Mouse (Mus musculus) bone marrow macrophage, adult 2 months (primary cell): ENCODE results near the gene Bbs2. TPM values are rescaled to one million over a fixed set of nuclear protein-coding genes. Genes with fewer than 3 reads are reported as not detected.

Experiments used
- H3K27ac ChIP-seq: 2 replicates; pipeline ENCODE4 v1.5.1; 2012; ENCODE audit warnings: low read depth, low read length; ENCODE audit not compliant: insufficient read depth
- H3K4me1 ChIP-seq: 2 replicates; pipeline ENCODE4 v1.6.1; 2012; ENCODE audit warnings: low read length; ENCODE audit not compliant: control insufficient read depth, insufficient read depth
- H3K4me3 ChIP-seq: 2 replicates; pipeline ENCODE4 v1.5.1; 2012; ENCODE audit warnings: mild to moderate bottlenecking, low read length, moderate library complexity; ENCODE audit not compliant: insufficient read depth
- CTCF ChIP-seq: IDR thresholded peaks from 2 replicates; pipeline ENCODE4 v1.5.1; 2012; ENCODE audit warnings: low read depth, mild to moderate bottlenecking, low read length, moderate library complexity
- POLR2A ChIP-seq: IDR thresholded peaks from 2 replicates; pipeline ENCODE4 v1.6.1; 2012; ENCODE audit warnings: mild to moderate bottlenecking, low read depth, low read length, borderline replicate concordance
- polyA plus RNA-seq: library from polyadenylated mRNA; stranded (reverse); fragments of >200 nt; gene quantifications from 2 replicates; pipeline ENCODE4 v1.2.4, GENCODE M21; 2012; ENCODE audit not compliant: missing spikeins, insufficient read depth, insufficient read length

Gene Bbs2
- polyA plus RNA-seq, 1 experiment, result 5.7 TPM

DNA sequence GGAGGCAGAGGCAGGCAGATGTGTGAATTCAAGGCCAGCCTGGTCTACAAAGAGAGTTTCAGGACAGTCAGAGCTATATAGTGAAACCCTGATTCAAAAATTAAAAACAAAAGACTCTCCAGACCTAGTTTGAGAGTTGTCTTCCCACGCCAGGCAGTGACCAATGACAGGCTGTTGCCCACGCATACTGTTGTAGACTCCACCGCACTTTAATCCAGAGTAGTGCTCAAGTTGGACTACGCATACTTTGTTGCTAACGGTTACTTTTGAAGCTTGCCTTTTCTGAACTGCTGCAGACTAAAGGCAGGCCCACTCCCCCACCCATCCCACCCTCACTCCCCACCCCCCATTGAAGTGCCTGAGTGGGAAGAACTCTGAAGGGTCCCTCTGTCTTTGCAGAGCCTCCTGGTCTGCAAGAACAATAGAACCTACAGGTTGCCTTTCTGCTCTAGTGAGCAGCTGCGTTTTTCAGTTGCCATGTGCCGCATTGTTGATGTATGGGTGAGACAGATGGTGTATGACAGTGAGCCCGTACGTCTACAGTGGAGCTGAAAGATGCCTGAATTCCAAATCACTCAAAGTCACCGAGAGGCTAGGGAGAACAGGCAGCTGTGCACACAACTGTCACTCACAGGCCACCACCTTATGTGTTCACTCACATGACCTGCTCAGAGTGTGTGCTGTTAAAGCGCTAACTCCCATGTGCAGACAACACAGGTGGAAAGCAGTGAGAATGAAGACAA, 32.4 kb downstream of the Bbs2 start:
- Histone ChIP-seq H3K4me3 (no peak overlapping the region), H3K4me1 (no peaks in the 10 kb centered on the region), H3K27ac (no peak overlapping the region)
- TF ChIP-seq CTCF (no peak), POLR2A (no peak)

GRCm38 (mm10) chr8:94057157-94057854, 41.4 kb downstream of the Bbs2 start:
- Histone ChIP-seq H3K4me1 (no peaks in the 10 kb centered on the region), H3K4me3 (no peak overlapping the region), H3K27ac (no peak overlapping the region)
- TF ChIP-seq POLR2A (no peak), CTCF (no peak)

DNA sequence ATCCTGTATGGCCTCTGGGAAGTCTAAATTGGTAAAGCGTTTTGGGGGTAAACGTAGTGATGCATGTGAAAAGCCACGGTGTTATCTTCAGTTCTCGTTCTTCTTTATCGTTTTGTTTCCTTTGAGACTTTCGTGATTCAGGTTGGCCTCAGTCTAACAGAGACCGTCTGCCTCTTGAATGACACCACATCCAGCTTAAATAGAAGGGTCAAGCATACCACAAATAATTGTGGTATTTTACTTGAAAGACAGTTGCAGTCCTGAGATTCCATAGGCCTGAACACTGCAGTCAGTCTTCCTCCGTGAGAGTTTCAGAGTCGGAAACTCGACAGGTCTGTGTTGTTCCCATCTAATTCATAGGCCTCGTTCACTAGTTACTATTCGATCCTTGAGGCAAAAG, 46.0 kb downstream of the Bbs2 start:
- Histone ChIP-seq H3K4me3 (no peak overlapping the region), H3K27ac (no peak overlapping the region), H3K4me1 (no peaks in the 10 kb centered on the region)
- TF ChIP-seq POLR2A (no peak), CTCF (no peak)

GRCm38 (mm10) chr8:94047845-94048244, 50.9 kb downstream of the Bbs2 start:
- H3K27ac ChIP-seq, result no peak overlapping the region
- peaks cover 3% of the 10 kb centered on the region; the same call in 1 of the 2 replicates for H3K4me1 ChIP-seq
- TF ChIP-seq CTCF (no peak), POLR2A (no peak)
- H3K4me3 ChIP-seq, result no peak overlapping the region

GRCm38 (mm10) chr8:94037806-94038205, 60.9 kb downstream of the Bbs2 start:
- Histone ChIP-seq H3K4me1 (peaks cover 20% of the 10 kb centered on the region), H3K27ac (no peak overlapping the region), H3K4me3 (peak overlapping the region; percentile 94)
- TF ChIP-seq POLR2A, result no peak
- TF ChIP-seq CTCF, result no peak

GRCm38 (mm10) chr8:94036944-94037524, 61.7 kb downstream of the Bbs2 start, which contains the start of the genes Nudt21 and Ogfod1:
Gene Nudt21 (minus strand): TSS chr8:94037031.
Gene Ogfod1 (plus strand): TSS chr8:94037198.
- peak within 1 kb of the TSS; percentile 94 for H3K4me3 ChIP-seq
- H3K4me1 ChIP-seq, result peaks cover 23% of the 10 kb centered on the region
- peak within 1 kb of the TSS; percentile 57 for H3K27ac ChIP-seq
- no peak for TF ChIP-seq CTCF
- TF ChIP-seq POLR2A, result no peak

GRCm38 (mm10) chr8:94036541-94036940, 62.2 kb downstream of the Bbs2 start:
- peak overlapping the region; percentile 83 for H3K4me3 ChIP-seq
- H3K27ac ChIP-seq, result peak overlapping the region; percentile 57
- peaks cover 23% of the 10 kb centered on the region for H3K4me1 ChIP-seq

DNA sequence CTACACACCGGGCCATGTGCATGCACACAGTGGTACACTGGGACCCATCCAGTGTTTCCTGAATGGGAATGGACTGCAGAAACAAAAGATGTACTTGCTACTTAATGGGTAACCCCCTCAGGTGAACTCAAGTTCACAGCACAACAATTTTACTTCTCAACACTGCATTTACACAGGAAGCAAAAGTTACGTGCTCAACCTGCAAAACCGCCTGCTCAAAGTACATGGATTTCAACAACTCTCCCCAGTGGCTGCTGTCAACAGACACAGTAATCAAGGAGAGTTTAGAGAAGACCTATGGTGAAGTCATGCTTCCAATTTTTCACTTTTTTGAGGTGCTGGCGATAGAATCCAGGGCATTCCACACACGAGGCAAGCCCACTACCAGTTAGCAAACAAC, 63.5 kb downstream of the Bbs2 start:
- Histone ChIP-seq H3K4me1 (peaks cover 23% of the 10 kb centered on the region), H3K4me3 (peak overlapping the region; percentile 1; the same call in 1 of the 2 replicates), H3K27ac (no peak overlapping the region)
- TF ChIP-seq CTCF (no peak), POLR2A (no peak)

DNA sequence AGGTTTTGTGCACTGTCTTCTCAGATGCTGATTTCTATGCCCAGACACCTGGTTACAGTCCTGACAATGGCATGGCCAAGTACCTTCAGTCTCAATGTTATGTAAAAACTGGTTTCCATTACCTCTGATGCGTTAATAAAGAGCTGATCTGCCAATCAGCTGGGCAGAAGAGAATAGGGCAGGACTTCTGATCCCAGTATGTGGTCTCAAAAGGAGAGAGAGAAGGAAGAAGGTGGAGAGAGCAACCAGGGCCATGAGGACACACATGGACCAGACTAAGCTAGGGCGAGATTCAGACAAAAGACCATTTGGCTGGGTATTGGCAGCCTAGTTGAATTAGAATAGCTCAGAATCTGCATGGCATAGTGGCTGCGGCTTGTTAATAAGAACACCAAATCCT, 65.1 kb downstream of the Bbs2 start:
- Histone ChIP-seq H3K27ac (no peak overlapping the region), H3K4me1 (peaks cover 23% of the 10 kb centered on the region), H3K4me3 (no peak overlapping the region)
- TF ChIP-seq POLR2A (no peak), CTCF (no peak)

GRCm38 (mm10) chr8:94029701-94030100, 69.0 kb downstream of the Bbs2 start:
- TF ChIP-seq POLR2A, result no peak
- no peak for TF ChIP-seq CTCF
- Histone ChIP-seq H3K4me1 (peaks cover 17% of the 10 kb centered on the region), H3K4me3 (no peak overlapping the region), H3K27ac (no peak overlapping the region)
